Mouse (Mus musculus): ENCODE measurements at regions not wholly inside any gene's neighbourhood (a gene's known extent, or its start where the extent isn't known, plus 50 kb on each side); places are given as distances from the start of the nearest gene placed in this dataset.

- H3K4me1 ChIP-seq (replicated peaks; ENCODE audit: control insufficient read depth, insufficient read depth, low read length), result peaks cover 16% of the 10 kb centered on the region
- peak overlapping the region; percentile 60 for H3K27ac ChIP-seq (ENCODE audit: low read length)
- H3K4me2 ChIP-seq (ENCODE audit: low read length), result no peak overlapping the region
- no peaks in the 10 kb centered on the region for H3K36me3 ChIP-seq (ENCODE audit: control insufficient read depth, insufficient read depth)
- H3K9me3 ChIP-seq (ENCODE audit: control insufficient read depth, low read length), result no peaks in the 10 kb centered on the region
- peak; percentile 94 for ATAC-seq
- H3K4me3 ChIP-seq (replicated peaks; ENCODE audit: low read length), result no peak overlapping the region
- no peak overlapping the region for H3K9ac ChIP-seq (replicated peaks; ENCODE audit: low read depth, low read length)
- 27% methylated on average over 7 of the region's 7 CpGs for WGBS
- no peaks in the 10 kb centered on the region for H3K27me3 ChIP-seq (replicated peaks; ENCODE audit: control insufficient read depth, insufficient read depth, low read length)
Measured at GRCm38 (mm10) chr8:128025251-128025856, 333.1 kb upstream of the Nrp1 start.

- no peaks in the 10 kb centered on the region for H3K9me3 ChIP-seq (ENCODE audit: control insufficient read depth, low read length)
- H3K4me3 ChIP-seq (replicated peaks; ENCODE audit: low read length), result no peak overlapping the region
- H3K36me3 ChIP-seq (ENCODE audit: control insufficient read depth, insufficient read depth), result no peaks in the 10 kb centered on the region
- 80% methylated on average over 2 of the region's 2 CpGs for WGBS
- H3K27ac ChIP-seq (ENCODE audit: low read length), result no peak overlapping the region
- no peak overlapping the region for H3K4me2 ChIP-seq (ENCODE audit: low read length)
- no peak for ATAC-seq
- H3K27me3 ChIP-seq (replicated peaks; ENCODE audit: control insufficient read depth, insufficient read depth, low read length), result no peaks in the 10 kb centered on the region
- H3K4me1 ChIP-seq (replicated peaks; ENCODE audit: control insufficient read depth, insufficient read depth, low read length), result peaks cover 17% of the 10 kb centered on the region
- H3K9ac ChIP-seq (replicated peaks; ENCODE audit: low read depth, low read length), result no peak overlapping the region
Measured at GRCm38 (mm10) chr8:128026981-128027380, 331.4 kb upstream of the Nrp1 start.

GRCm38 (mm10) chr8:128030335-128031280 lies 327.8 kb upstream of the Nrp1 start:
- Histone ChIP-seq H3K27me3 (replicated peaks; ENCODE audit: control insufficient read depth, insufficient read depth, low read length) (no peaks in the 10 kb centered on the region), H3K9me3 (ENCODE audit: control insufficient read depth, low read length) (no peaks in the 10 kb centered on the region), H3K27ac (ENCODE audit: low read length) (no peak overlapping the region), H3K36me3 (ENCODE audit: control insufficient read depth, insufficient read depth) (no peaks in the 10 kb centered on the region), H3K4me2 (ENCODE audit: low read length) (no peak overlapping the region), H3K4me3 (replicated peaks; ENCODE audit: low read length) (no peak overlapping the region), H3K9ac (replicated peaks; ENCODE audit: low read depth, low read length) (no peak overlapping the region), H3K4me1 (replicated peaks; ENCODE audit: control insufficient read depth, insufficient read depth, low read length) (peaks cover 4% of the 10 kb centered on the region)
- no peak for ATAC-seq
- 67% methylated on average over 24 of the region's 24 CpGs for WGBS

GRCm38 (mm10) chr8:128034127-128034526 lies 324.3 kb upstream of the Nrp1 start:
- H3K27ac ChIP-seq (ENCODE audit: low read length), result no peak overlapping the region
- WGBS, result 76% methylated on average over 6 of the region's 6 CpGs
- H3K27me3 ChIP-seq (replicated peaks; ENCODE audit: control insufficient read depth, insufficient read depth, low read length), result no peaks in the 10 kb centered on the region
- no peaks in the 10 kb centered on the region for H3K9me3 ChIP-seq (ENCODE audit: control insufficient read depth, low read length)
- H3K4me3 ChIP-seq (replicated peaks; ENCODE audit: low read length), result no peak overlapping the region
- no peak overlapping the region for H3K4me2 ChIP-seq (ENCODE audit: low read length)
- peaks cover 4% of the 10 kb centered on the region for H3K4me1 ChIP-seq (replicated peaks; ENCODE audit: control insufficient read depth, insufficient read depth, low read length)
- H3K36me3 ChIP-seq (ENCODE audit: control insufficient read depth, insufficient read depth), result no peaks in the 10 kb centered on the region
- no peak overlapping the region for H3K9ac ChIP-seq (replicated peaks; ENCODE audit: low read depth, low read length)
- ATAC-seq, result no peak

- H3K27me3 ChIP-seq (replicated peaks; ENCODE audit: control insufficient read depth, insufficient read depth, low read length), result no peaks in the 10 kb centered on the region
- no peaks in the 10 kb centered on the region; the same call in 1 of the 2 replicates for H3K4me1 ChIP-seq (replicated peaks; ENCODE audit: control insufficient read depth, insufficient read depth, low read length)
- no peaks in the 10 kb centered on the region for H3K9me3 ChIP-seq (ENCODE audit: control insufficient read depth, low read length)
- H3K9ac ChIP-seq (replicated peaks; ENCODE audit: low read depth, low read length), result no peak overlapping the region
- no peak overlapping the region for H3K4me2 ChIP-seq (ENCODE audit: low read length)
- no peak overlapping the region for H3K4me3 ChIP-seq (replicated peaks; ENCODE audit: low read length)
- H3K36me3 ChIP-seq (ENCODE audit: control insufficient read depth, insufficient read depth), result no peaks in the 10 kb centered on the region
- ATAC-seq, result no peak
- no peak overlapping the region for H3K27ac ChIP-seq (ENCODE audit: low read length)
- 77% methylated on average over 3 of the region's 3 CpGs for WGBS
Measured at GRCm38 (mm10) chr8:128035672-128036071, 322.7 kb upstream of the Nrp1 start.

GRCm38 (mm10) chr8:128039341-128040064 lies 318.9 kb upstream of the Nrp1 start:
- Histone ChIP-seq H3K4me2 (ENCODE audit: low read length) (no peak overlapping the region), H3K9me3 (ENCODE audit: control insufficient read depth, low read length) (peaks cover 3% of the 10 kb centered on the region; the same call in 1 of the 2 replicates), H3K4me3 (replicated peaks; ENCODE audit: low read length) (no peak overlapping the region), H3K36me3 (ENCODE audit: control insufficient read depth, insufficient read depth) (no peaks in the 10 kb centered on the region), H3K27me3 (replicated peaks; ENCODE audit: control insufficient read depth, insufficient read depth, low read length) (no peaks in the 10 kb centered on the region), H3K27ac (ENCODE audit: low read length) (no peak overlapping the region), H3K4me1 (replicated peaks; ENCODE audit: control insufficient read depth, insufficient read depth, low read length) (no peaks in the 10 kb centered on the region), H3K9ac (replicated peaks; ENCODE audit: low read depth, low read length) (no peak overlapping the region)
- no peak for ATAC-seq
- 82% methylated on average over 6 of the region's 6 CpGs for WGBS

GRCm38 (mm10) chr8:128042877-128043276 lies 315.5 kb upstream of the Nrp1 start:
- no peak for ATAC-seq
- Histone ChIP-seq H3K27me3 (replicated peaks; ENCODE audit: control insufficient read depth, insufficient read depth, low read length) (no peaks in the 10 kb centered on the region), H3K36me3 (ENCODE audit: control insufficient read depth, insufficient read depth) (no peaks in the 10 kb centered on the region), H3K4me3 (replicated peaks; ENCODE audit: low read length) (no peak overlapping the region), H3K27ac (ENCODE audit: low read length) (no peak overlapping the region), H3K4me2 (ENCODE audit: low read length) (no peak overlapping the region), H3K4me1 (replicated peaks; ENCODE audit: control insufficient read depth, insufficient read depth, low read length) (no peaks in the 10 kb centered on the region), H3K9me3 (ENCODE audit: control insufficient read depth, low read length) (peaks cover 3% of the 10 kb centered on the region; the same call in 1 of the 2 replicates), H3K9ac (replicated peaks; ENCODE audit: low read depth, low read length) (no peak overlapping the region)
- 53% methylated on average over 2 of the region's 2 CpGs for WGBS

- no peaks in the 10 kb centered on the region for H3K27me3 ChIP-seq (replicated peaks; ENCODE audit: control insufficient read depth, insufficient read depth, low read length)
- no peak for ATAC-seq
- no peak overlapping the region for H3K4me2 ChIP-seq (ENCODE audit: low read length)
- peaks cover 3% of the 10 kb centered on the region; the same call in 1 of the 2 replicates for H3K9me3 ChIP-seq (ENCODE audit: control insufficient read depth, low read length)
- H3K4me1 ChIP-seq (replicated peaks; ENCODE audit: control insufficient read depth, insufficient read depth, low read length), result no peaks in the 10 kb centered on the region
- no peak overlapping the region for H3K27ac ChIP-seq (ENCODE audit: low read length)
- H3K36me3 ChIP-seq (ENCODE audit: control insufficient read depth, insufficient read depth), result no peaks in the 10 kb centered on the region
- no peak overlapping the region for H3K4me3 ChIP-seq (replicated peaks; ENCODE audit: low read length)
- no peak overlapping the region for H3K9ac ChIP-seq (replicated peaks; ENCODE audit: low read depth, low read length)
- 81% methylated on average over 4 of the region's 4 CpGs for WGBS
Measured at GRCm38 (mm10) chr8:128043392-128043791, 315.0 kb upstream of the Nrp1 start.

- no peak overlapping the region for H3K4me2 ChIP-seq (ENCODE audit: low read length)
- H3K27me3 ChIP-seq (replicated peaks; ENCODE audit: control insufficient read depth, insufficient read depth, low read length), result no peaks in the 10 kb centered on the region
- H3K36me3 ChIP-seq (ENCODE audit: control insufficient read depth, insufficient read depth), result no peaks in the 10 kb centered on the region
- H3K27ac ChIP-seq (ENCODE audit: low read length), result no peak overlapping the region
- no peaks in the 10 kb centered on the region for H3K4me1 ChIP-seq (replicated peaks; ENCODE audit: control insufficient read depth, insufficient read depth, low read length)
- no peaks in the 10 kb centered on the region for H3K9me3 ChIP-seq (ENCODE audit: control insufficient read depth, low read length)
- no peak overlapping the region for H3K4me3 ChIP-seq (replicated peaks; ENCODE audit: low read length)
- no peak for ATAC-seq
- no peak overlapping the region for H3K9ac ChIP-seq (replicated peaks; ENCODE audit: low read depth, low read length)
- 93% methylated on average over 8 of the region's 8 CpGs for WGBS
Measured at GRCm38 (mm10) chr8:128056251-128056650, 302.2 kb upstream of the Nrp1 start.
